8 mouse cellular contexts compared by ENCODE assay signal in genomic region chr2:180172152-180172551, GRCm38 (mm10). TPM values are rescaled to one million over a fixed set of nuclear protein-coding genes. Genes with fewer than 3 reads are reported as not detected.
DNase-seq lines count a peak whose midpoint lies in the region; ATAC-seq and TF ChIP-seq lines count a peak whose summit lies in the region.

No protein-coding gene starts in this region.

- H3K36me3 ChIP-seq in heart, embryonic 15.5 days = peaks cover 32% of the 10 kb centered on the region
- peaks cover 72% of the 10 kb centered on the region for H3K36me3 ChIP-seq in G1E (replicated peaks)
- peaks cover 43% of the 10 kb centered on the region for H3K36me3 ChIP-seq in forebrain, embryonic 14.5 days (ENCODE audit: control insufficient read depth, insufficient read depth, low read length)
- H3K36me3 ChIP-seq in liver, postnatal 0 days (replicated peaks; ENCODE audit: insufficient read depth, low read length) = peaks cover 37% of the 10 kb centered on the region

- no peak for ATAC-seq in heart, embryonic 15.5 days (replicated peaks; ENCODE audit: insufficient number of reproducible peaks, insufficient read depth, low FRiP score, low read depth)
- no peak for ATAC-seq in G1E (ENCODE audit: extremely low read depth, insufficient number of reproducible peaks, low FRiP score, poor library complexity, severe bottlenecking)
- no peak for ATAC-seq in forebrain, embryonic 14.5 days
- no peak for ATAC-seq in liver, postnatal 0 days

- H3K4me1 ChIP-seq in heart, embryonic 15.5 days (replicated peaks) = peaks cover 20% of the 10 kb centered on the region
- H3K4me1 ChIP-seq in G1E (ENCODE audit: insufficient read depth, low read depth, low read length) = peaks cover 55% of the 10 kb centered on the region
- H3K4me1 ChIP-seq in forebrain, embryonic 14.5 days (ENCODE audit: control insufficient read depth, insufficient read depth, low read length) = peaks cover 10% of the 10 kb centered on the region
- H3K4me1 ChIP-seq in liver, postnatal 0 days (ENCODE audit: insufficient read depth) = peaks cover 22% of the 10 kb centered on the region

- no peaks in the 10 kb centered on the region for H3K27me3 ChIP-seq in heart, embryonic 15.5 days
- H3K27me3 ChIP-seq in G1E (ENCODE audit: insufficient read depth, low read length) = no peaks in the 10 kb centered on the region
- H3K27me3 ChIP-seq in forebrain, embryonic 14.5 days (replicated peaks; ENCODE audit: control insufficient read depth, insufficient read depth, low read length) = no peaks in the 10 kb centered on the region
- H3K27me3 ChIP-seq in liver, postnatal 0 days (ENCODE audit: insufficient read depth, low read length) = no peaks in the 10 kb centered on the region

- intact Hi-C loops in left cerebral cortex, postnatal 10 days (cut with DNase I) = no loop called here

- H3K4me2 ChIP-seq in heart, embryonic 15.5 days = peak overlapping the region; percentile 96
- H3K4me2 ChIP-seq in forebrain, embryonic 14.5 days (ENCODE audit: low read length) = peak overlapping the region; percentile 98
- H3K4me2 ChIP-seq in liver, postnatal 0 days (ENCODE audit: low read depth, low read length) = peak overlapping the region; percentile 83

- TF ChIP-seq CTCF in G1E (IDR thresholded peaks at IDR 0.05; ENCODE audit: low read depth, low read length) = no peak
- no peak for TF ChIP-seq CTCF in liver, postnatal 0 days (IDR thresholded peaks at IDR 0.05; ENCODE audit: low read depth)

- H3K27ac ChIP-seq in heart, embryonic 15.5 days = peak overlapping the region; percentile 93
- no peak overlapping the region for H3K27ac ChIP-seq in forebrain, embryonic 14.5 days (ENCODE audit: low read depth, low read length)
- H3K27ac ChIP-seq in liver, postnatal 0 days (ENCODE audit: low read depth) = peak overlapping the region; percentile 97

- no peak for DNase-seq in heart, adult 11 months
- DNase-seq in G1E (ENCODE audit: low spot score) = no peak
- DNase-seq in forebrain, embryonic 14.5 days (ENCODE audit: low spot score) = no peak
- DNase-seq in liver, postnatal 0 days = no peak
- no peak for DNase-seq in frontal cortex, adult 2 months (ENCODE audit: extremely low spot score in 1 of 2, low spot score in 1 of 2)
- no peak for DNase-seq in left cerebral cortex, postnatal 10 days (ENCODE audit: extremely low spot score in 1 of 2, low spot score in 2 of 2)
- no peak for DNase-seq in urinary bladder, postnatal 14 days (ENCODE audit: low spot score)

- H3K9me3 ChIP-seq in heart, embryonic 15.5 days (replicated peaks) = no peaks in the 10 kb centered on the region
- no peaks in the 10 kb centered on the region for H3K9me3 ChIP-seq in G1E (replicated peaks)
- no peaks in the 10 kb centered on the region for H3K9me3 ChIP-seq in forebrain, embryonic 14.5 days (replicated peaks; ENCODE audit: control insufficient read depth, low read length)
- H3K9me3 ChIP-seq in liver, postnatal 0 days (ENCODE audit: low read length) = no peaks in the 10 kb centered on the region

- no peak for TF ChIP-seq EP300 in liver, postnatal 0 days (IDR thresholded peaks at IDR 0.05; ENCODE audit: low read depth)

- 2% methylated on average over 9 of the region's 9 CpGs for WGBS in heart, embryonic 15.5 days
- WGBS in forebrain, embryonic 14.5 days = 10% methylated on average over 5 of the region's 9 CpGs
- 2% methylated on average over 8 of the region's 9 CpGs for WGBS in liver, postnatal 0 days (ENCODE audit: insufficient replicate concordance)

- peak overlapping the region; percentile 100 for H3K4me3 ChIP-seq in heart, embryonic 15.5 days
- peak overlapping the region; percentile 91 for H3K4me3 ChIP-seq in G1E (ENCODE audit: low read depth, low read length)
- peak overlapping the region; percentile 97 for H3K4me3 ChIP-seq in forebrain, embryonic 14.5 days (ENCODE audit: low read depth, low read length)
- H3K4me3 ChIP-seq in liver, postnatal 0 days (ENCODE audit: low read depth, low read length) = peak overlapping the region; percentile 77

- H3K9ac ChIP-seq in heart, embryonic 15.5 days = peak overlapping the region; percentile 99
- peak overlapping the region; percentile 96 for H3K9ac ChIP-seq in forebrain, embryonic 14.5 days (ENCODE audit: low read length)
- H3K9ac ChIP-seq in liver, postnatal 0 days (replicated peaks) = peak overlapping the region; percentile 84

RNA-seq across cellular contexts. Expression of gene Adrm1, which starts 0.9 kb away (rescaled TPM):
- 123 and 139 TPM in 2 replicates for polyA plus RNA-seq in heart, embryonic 15.5 days (2015; fragmentation: Nextera tagmentation; extraction: Ambion mirVana)
- total RNA-seq in G1E (2014; fragmentation: Nextera tagmentation) (140 and 155 TPM in 2 replicates), G1E (2017) (66.4 and 74.4 TPM in 2 replicates)
- polyA plus RNA-seq in G1E (2012) = 554 and 822 TPM in 2 replicates
- polyA plus RNA-seq in forebrain, embryonic 14.5 days (2014; fragmentation: Nextera tagmentation; extraction: Ambion mirVana) = 147 and 149 TPM in 2 replicates
- polyA plus RNA-seq in liver, postnatal 0 days (2015; fragmentation: Nextera tagmentation; extraction: Ambion mirVana) = 91.9 and 98.0 TPM in 2 replicates
- polyA plus RNA-seq in frontal cortex, adult 2 months (2012; rRNA removed) = 94.8 and 102 TPM in 2 replicates
- 100 to 1,000 TPM; 111 to 112 TPM for total RNA-seq in left cerebral cortex, postnatal 10 days (2021)

RNA-seq across cellular contexts. Expression of gene Osbpl2, which starts 53.0 kb away (rescaled TPM):
- polyA plus RNA-seq in heart, embryonic 15.5 days (2015; fragmentation: Nextera tagmentation; extraction: Ambion mirVana) = 31.5 and 36.9 TPM in 2 replicates
- total RNA-seq in G1E (2014; fragmentation: Nextera tagmentation) = 20.9 and 25.6 TPM in 2 replicates
- 24.5 and 25.0 TPM in 2 replicates for total RNA-seq in G1E (2017)
- polyA plus RNA-seq in G1E (2012) = 16.3 and 22.0 TPM in 2 replicates
- polyA plus RNA-seq in forebrain, embryonic 14.5 days (2014; fragmentation: Nextera tagmentation; extraction: Ambion mirVana) = 59.9 and 66.0 TPM in 2 replicates
- 9.6 and 10.5 TPM in 2 replicates for polyA plus RNA-seq in liver, postnatal 0 days (2015; fragmentation: Nextera tagmentation; extraction: Ambion mirVana)
- 48.7 and 51.3 TPM in 2 replicates for polyA plus RNA-seq in frontal cortex, adult 2 months (2012; rRNA removed)
- 10 to 100 TPM; 54.1 to 58.4 TPM for total RNA-seq in left cerebral cortex, postnatal 10 days (2021)

RNA-seq across cellular contexts. Expression of gene Lama5, which starts 53.5 kb away (rescaled TPM):
- polyA plus RNA-seq in heart, embryonic 15.5 days (2015; fragmentation: Nextera tagmentation; extraction: Ambion mirVana) = 21.9 and 29.1 TPM in 2 replicates
- total RNA-seq in G1E (2014; fragmentation: Nextera tagmentation) (65.1 and 99.6 TPM in 2 replicates), G1E (2017) (25.4 and 25.5 TPM in 2 replicates)
- 64.8 and 69.2 TPM in 2 replicates for polyA plus RNA-seq in G1E (2012)
- 2.7 and 3.5 TPM in 2 replicates for polyA plus RNA-seq in forebrain, embryonic 14.5 days (2014; fragmentation: Nextera tagmentation; extraction: Ambion mirVana)
- 2.1 and 2.2 TPM in 2 replicates for polyA plus RNA-seq in liver, postnatal 0 days (2015; fragmentation: Nextera tagmentation; extraction: Ambion mirVana)
- 15.9 TPM in 2 replicates for polyA plus RNA-seq in frontal cortex, adult 2 months (2012; rRNA removed)
- 1 to 10 TPM; 7.1 to 9.4 TPM for total RNA-seq in left cerebral cortex, postnatal 10 days (2021)
